Mouse (Mus musculus) cerebellum, adult 2 months (tissue): ENCODE measurements around the gene Ppt2.
A peak's percentile ranks its signal among the peaks of the same experiment; 100 is the strongest.

Source experiments
- CTCF ChIP-seq: fragments of 200-500 bp; IDR thresholded peaks from 2 replicates; pipeline ENCODE4 v1.5.1; 2011; ENCODE audit warnings: low read depth, mild to moderate bottlenecking, control low read depth, low read length, moderate library complexity, borderline replicate concordance; ENCODE audit not compliant: insufficient read depth
- POLR2A ChIP-seq: fragments of 200-500 bp; IDR thresholded peaks from 2 replicates; pipeline ENCODE4 v1.6.1; 2011; ENCODE audit warnings: low read length, control low read depth, borderline replicate concordance; ENCODE audit not compliant: insufficient read depth

DNA sequence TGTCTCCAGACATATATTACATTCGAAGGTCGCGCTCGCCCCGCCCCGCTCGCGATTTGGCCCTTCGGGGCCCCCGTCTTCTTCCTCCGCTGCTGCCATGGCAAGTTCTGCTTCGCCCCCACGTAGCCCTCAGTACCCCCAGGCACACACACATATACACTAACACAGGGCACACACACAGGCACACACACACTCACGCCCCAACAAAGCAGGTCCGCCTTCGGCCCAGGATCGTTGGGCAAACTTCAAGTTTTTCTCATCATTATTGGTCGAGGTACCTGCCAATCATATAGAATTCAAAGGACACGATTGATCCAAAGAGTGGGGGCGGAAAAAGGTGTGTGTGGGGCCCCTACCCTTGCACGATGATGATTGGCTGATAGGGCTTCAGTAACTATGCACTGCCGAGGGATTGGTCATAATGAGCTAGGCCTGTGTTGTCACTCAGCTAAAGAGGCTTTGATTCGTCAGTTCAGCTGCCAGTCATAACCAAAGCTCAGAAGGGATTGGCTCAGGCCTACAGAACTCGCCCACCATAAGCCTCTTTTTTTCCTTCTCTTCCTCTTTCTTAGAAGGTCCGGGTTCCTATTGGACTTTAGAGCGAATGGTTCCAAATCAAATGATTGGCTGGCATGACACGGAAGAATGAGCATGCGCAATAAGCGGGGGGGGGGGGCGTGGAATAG is 24.8 kb downstream of the Ppt2 start, which contains the start of gene Rnf5:
- TF ChIP-seq POLR2A, result peak; percentile 52; the same call in 1 of the 2 replicates
- TF ChIP-seq CTCF, result no peak
